Mouse (Mus musculus) urinary bladder, postnatal 14 days (tissue): Measurements from ENCODE around the gene Dync1li1.
"Not testable (repeated sequence)": the region's sequence is repeated elsewhere in the genome, so short reads cannot be mapped to it uniquely, and the experiment has no call there.

Experiments used
- DNase-seq: peaks from one replicate; pipeline ENCODE4 v3.0.0; 2021; ENCODE audit warnings: low spot score

Dync1li1 gene

DNA sequence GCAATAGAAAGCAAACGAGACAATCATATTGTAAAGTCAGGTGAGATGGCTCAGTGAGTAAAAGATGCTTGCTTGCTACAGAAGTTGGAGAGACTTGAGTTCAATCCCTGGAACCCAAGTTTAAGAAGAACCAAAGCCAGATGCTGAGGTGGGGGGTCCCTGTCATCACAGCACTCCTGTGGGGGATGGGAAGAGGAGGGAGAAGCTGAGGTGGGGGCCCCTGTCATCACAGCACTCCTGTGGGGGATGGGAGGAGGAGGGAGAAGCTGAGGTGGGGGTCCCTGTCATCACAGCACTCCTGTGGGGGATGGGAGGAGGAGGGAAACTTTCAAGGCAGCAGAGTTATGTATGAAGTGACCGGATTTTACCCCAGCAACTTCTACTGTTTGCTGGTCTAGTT is 15.0 kb upstream of the Dync1li1 start:
- DNase-seq, result no peak

DNA sequence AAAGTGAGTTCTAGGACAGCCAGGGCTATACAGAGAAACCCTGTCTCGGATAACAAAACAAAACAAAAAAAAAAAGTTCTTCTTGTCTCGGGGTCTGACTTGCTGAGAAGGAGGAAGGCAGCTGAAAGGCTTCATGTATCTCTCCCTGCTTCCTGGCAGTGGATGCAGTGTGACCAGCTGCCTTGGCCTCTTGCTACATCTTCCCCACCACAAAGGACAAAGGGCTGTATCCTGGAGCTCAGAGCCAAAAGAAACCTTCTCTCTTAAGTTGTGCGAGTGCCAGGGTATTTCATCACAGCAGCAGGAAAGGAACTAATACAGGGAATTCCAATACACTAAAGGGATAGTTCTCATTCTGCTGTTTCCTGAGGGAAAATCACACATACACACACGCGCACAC is 10.0 kb upstream of the Dync1li1 start:
- no peak for DNase-seq

DNA sequence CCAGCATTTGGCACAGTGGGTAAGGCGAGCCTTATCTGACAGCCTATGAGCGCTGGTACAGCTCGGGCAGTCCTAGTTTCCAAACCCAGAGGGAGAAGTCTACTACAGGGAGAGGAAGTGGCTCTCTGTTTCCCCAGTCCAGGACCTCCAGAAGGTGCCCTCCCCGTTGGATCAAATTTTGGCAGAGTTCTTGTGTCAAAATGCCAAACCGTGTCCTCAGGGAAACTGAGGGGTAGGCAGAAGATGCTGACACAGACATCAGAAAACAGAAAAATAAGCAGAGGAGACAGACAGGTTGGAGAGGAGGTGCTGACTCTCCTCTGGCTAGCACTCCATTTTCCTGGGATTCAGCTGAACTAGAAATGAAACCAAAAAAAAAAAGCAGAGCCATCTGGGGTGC is 8.6 kb upstream of the Dync1li1 start:
- no peak for DNase-seq

DNA sequence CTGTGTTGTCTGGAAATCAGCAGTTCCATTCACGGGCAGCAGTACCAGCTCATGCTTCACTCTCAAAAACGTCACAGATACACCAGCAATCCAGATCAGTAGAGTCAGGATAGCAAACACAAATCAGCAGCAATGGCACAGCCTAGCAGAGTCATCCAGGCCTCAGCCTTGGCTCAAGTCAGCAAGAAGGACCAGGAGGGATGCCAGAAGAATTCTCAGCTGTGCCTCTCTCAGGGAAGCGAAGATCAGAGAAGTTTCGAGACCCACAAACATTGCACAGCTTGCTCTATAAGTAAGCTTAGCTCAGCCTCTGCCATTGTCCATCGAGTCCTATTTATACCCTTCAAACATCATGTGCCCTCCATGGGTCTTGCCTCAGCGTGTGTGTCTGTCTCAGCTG is 8.1 kb upstream of the Dync1li1 start:
- no peak for DNase-seq

DNA sequence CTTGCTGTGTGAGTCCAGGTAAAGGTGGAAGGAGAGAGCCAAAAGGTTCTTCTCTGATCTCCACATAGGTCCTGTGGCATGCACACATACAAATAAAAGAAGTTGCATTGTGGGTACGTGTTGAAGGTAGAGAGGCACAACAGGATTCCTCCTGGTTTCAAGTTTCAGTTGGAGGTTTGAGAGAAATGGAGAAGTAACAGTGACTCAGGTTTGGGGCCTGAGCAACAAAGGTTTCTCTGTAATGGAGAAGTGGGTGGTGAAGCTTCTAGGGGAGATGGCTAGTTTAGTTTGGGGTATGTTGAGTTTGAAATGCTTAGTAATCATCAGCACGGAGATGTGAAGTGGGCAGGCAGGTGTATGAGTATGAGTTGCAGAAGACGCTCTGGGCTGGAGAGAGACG is 6.4 kb upstream of the Dync1li1 start:
- no peak for DNase-seq

DNA sequence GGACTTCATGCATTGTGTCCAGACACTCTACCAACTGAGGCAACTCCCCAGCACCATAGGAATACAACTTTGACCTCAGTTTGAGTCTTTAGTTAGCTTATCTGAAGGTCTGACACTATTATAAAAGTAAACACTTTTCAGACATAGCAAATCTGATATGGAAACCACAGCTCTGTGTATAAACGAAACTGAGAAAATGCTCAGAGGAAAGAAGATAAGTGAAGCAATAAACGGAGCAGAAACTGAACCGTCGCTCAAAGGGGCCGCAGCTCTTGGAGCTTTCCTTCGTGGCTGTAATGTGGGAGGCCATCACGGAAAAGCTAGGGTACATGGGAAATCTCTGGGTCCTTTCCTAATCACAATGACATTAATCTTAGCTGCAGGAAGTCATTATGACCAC is 2.3 kb upstream of the Dync1li1 start:
- no peak for DNase-seq

DNA sequence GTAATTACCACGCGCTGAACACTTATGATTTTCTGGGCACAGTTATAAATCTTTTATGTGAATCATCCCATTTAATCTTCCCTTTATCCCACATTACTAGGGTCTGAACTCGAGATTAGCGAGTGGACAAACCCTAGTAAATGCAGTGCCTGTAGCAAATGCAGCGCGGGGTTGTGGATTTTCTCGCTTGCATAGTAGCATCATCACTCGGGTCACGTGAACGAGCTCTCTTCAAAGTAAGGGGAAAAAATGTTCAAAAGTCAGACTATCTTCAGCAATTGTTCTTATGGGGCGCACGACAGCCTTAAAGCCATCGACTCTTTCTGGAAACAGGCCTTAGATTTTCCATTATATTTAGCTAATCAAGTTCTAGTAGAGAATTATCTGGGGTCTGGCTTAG is 951 bp upstream of the Dync1li1 start:
- DNase-seq, result no peak

DNA sequence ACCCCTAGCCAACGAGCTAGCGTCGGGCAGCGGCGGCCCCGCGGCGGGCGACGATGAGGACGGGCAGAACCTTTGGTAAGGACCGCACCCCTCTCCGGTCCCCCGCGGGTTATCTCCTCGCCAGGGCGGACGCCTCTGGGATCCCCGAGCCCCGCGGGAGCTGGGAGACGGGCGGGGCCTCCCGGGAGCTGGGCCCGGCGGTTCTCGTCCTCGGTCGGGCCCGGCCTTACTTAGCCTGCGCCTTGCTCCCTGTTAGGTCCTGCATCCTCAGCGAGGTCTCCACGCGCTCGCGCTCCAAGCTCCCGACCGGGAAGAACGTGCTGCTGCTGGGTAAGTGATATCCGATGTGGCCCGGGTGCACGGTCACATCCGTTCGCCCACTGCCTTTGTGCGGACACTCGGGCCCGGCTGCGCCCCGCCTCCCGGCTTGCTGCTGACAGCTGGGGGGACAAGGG is 390 bp downstream of the Dync1li1 start:
- no peak for DNase-seq

DNA sequence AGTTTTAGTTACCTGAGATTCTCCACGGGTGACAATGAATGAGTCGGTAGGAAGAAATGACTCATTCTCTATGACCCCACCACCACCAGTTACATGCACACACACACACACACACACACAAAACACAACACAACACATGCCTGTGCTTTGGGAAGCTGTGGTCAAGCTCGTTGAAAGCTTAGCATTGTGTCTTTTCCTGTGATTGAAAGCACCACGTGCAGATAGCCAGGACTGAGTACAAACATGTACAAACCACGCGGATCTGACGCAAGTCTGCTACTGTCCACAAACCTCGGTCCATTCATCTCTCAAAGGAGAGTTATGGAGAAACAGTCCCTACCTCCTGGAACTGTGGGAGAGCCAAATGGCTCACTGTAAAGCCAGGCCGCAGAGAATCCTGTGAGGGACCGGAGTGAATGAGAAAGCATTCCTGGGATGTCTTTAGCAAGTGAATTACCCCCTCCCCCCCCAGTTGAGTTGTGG is 1.6 kb downstream of the Dync1li1 start:
- DNase-seq, result no peak

DNA sequence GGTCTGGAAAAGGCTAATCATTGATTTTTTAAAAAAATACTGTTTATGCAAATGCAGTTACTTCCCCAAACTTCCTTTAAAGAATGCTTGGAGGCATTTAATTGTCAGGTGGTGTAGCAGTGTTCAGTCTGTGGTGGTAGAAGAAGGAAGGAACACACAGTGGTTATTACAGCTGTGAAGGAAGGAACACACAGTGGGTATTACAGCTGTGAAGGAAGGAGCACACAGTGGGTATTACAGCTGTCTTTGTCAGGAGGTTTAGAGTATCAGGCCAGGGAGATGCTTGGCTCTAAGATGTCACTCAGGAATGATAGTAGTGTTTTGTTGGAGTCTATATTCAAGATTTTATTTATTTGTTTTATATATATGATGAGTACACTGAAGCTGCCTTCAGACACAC is 2.5 kb downstream of the Dync1li1 start:
- DNase-seq, result no peak

DNA sequence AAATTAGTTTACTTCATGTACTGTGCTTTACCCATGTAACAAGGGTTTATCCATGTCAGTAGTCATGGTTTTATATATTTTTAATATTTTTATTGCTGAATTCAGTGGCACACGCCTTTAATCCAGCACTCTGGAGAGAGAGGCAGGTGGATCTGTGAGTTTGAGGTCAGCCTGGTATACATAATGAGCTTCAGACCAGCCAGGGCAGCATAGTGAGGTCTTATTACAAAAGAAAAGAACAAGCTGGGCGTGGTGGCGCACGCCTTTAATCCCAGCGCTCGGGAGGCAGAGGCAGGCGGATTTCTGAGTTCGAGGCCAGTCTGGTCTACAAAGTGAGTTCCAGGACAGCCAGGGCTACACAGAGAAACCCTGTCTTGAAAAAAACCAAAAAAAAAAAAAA is 7.1 kb downstream of the Dync1li1 start:
- not testable (repeated sequence) for DNase-seq

DNA sequence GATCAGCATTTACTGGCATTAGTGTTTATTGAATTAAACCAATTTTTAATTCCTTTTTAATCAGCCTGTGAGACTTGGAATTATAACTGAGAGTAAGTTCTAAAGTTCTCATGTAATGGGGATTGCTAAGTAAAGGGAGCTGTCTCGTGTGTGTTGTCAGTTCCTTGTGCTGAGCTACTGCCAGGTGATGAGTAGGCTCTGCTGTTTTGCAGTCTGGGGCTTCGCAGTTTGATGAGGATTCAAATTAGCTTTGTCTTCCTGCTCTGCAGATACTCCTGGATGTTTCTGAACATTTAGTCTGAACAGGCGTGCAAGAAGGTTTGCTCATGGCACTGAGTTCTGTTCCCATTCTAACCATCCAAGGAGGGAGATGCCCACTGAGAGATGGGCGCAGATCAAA is 8.5 kb downstream of the Dync1li1 start:
- DNase-seq, result no peak

DNA sequence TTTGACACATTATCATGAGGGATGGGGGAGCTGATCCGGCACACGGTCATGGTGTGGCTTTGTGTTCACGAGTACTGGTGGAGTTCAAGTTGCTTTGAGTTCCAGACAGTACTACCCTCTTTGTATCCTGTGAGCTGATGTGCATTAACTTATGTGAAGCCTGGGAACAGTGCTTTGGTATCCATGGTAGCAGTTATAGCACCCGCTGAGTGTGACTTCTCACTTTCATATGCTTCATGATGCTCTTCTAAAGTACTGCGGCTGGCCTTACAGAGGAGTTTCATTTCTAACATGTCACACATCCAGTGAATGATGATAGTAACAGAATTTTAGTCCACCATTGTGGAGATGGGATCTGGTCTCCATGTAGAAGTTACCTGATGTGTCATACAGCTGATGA is 9.3 kb downstream of the Dync1li1 start:
- DNase-seq, result no peak

DNA sequence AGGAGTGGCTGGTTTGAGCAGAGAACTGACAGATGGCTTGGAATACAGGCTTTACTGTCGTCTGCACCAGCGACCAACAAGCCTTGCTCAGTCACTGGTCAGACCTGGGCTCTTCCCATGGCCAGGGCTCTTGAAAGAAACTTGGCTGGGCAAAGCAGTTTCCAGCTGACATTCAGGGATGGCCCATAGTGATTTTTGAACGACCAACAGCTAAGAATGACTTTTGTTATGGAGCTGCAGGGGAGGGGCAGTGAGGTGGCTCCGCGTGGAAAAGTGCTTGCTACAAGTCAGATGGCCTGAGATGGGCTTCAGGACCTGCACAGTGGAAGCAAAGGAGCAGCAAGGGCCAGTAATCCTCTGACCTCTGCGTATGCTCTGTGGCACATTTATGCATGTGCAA is 10.7 kb downstream of the Dync1li1 start:
- no peak for DNase-seq

DNA sequence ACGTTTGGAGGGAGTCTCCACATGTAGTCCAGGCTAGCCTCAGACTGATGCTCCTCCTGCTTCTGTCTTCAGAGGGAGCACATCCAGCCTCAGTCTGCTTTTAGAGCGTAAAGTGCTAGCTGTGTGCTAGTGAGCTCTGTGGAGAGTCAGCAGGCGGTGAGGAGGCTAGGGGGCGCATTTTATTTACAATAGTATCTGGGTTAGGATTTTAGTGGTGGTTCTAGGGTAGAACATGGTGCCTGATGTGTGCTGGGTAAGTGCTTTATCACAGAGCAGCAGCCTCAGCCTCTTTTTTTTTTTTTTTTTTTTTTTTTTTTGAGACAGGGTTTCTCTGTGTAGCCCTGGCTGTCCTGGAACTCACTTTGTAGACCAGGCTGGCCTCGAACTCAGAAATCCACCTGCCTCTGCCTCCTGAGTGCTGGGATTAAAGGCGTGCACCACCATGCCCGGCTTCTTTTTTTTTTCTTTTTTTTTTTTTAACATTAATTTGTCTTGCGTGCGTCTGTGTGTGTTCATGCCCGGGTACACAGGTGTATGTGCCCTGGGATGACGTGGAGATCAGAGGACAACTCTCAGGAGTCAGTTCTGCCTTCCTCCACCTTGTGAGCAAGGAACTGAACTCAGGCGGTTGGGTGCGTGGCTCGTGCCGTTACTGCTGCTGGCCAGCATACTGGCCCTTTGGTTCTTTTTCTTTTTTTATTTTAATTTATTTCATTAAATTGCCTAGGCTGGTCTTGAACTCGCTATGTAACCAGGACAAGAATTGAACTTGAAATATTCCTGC is 11.5 kb downstream of the Dync1li1 start:
- no peak for DNase-seq

DNA sequence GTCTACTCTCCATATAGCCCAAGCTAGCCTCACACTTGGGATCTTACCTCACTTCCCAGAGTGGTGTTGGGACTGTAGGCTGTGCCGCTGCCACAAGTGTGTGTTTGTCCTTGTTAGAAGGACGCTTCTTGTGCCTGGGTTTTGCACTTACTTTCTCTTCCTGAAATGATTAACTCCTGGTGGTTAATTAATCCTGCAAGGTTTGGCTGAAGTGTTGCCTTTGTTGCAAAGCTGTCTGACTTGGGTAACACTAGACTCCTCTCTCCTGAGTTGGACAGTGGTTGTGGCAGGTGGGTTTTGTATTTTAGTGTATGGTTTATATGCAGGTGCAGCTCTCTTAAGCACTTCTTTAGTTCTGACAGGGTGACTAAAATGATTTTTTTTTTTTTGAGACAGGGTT is 12.4 kb downstream of the Dync1li1 start:
- no peak for DNase-seq

DNA sequence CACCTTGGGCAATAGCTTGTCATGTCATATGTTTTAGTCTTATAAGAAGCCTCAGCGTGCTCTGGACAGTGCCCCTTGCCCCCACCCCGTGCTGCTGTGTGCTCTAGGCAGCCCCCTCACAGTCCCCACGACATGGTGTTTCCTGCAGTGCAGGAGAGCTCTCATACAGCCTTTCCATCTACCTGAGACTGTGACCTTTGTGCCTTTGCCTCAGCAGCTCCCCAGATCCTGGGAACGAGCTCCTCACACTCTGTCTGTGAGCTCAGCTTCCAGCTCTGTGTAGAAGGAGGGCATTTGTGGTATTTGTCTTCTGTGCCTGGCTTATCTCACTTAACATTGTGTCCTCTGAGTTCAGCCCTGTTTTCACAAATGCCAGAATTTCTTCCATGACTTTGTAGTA is 13.3 kb downstream of the Dync1li1 start:
- no peak for DNase-seq

DNA sequence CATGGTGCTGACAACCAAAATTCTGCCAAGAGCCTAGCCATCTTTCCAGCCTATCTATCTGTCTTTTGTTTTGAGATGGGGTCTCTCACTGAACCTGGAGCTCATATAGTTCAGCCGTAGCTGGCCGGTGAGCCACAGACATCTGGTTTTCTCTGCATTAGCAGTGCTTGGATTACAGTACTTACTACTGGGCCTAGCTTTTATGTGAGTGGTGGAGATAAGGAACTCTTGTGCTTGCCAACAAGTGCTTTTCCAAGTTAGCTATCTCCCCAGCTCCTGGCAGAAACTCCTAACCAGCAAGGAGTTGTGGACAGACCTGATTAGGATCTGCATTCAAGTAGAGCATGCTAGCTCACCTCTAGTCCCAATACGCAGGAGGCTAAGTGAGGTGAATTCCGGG is 19.2 kb downstream of the Dync1li1 start:
- DNase-seq, result no peak

DNA sequence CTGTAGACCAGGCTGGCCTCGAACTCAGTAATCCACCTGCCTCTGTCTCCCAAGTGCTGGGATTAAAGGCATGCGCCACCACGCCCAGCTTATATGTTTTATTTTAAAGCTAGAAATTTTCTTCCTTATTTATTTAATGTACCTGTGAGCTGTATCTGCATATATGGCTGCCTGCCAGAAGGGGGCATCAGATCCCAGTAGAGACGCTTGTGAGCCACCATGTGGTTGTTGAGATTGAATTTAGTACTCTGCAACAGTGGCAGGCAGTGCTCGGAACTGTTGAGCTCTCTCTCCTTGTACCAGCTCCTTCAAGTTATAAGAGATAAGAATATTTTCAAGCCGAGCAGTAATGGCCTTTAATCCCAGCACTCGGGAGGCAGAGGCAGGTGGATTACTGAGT is 21.8 kb downstream of the Dync1li1 start:
- DNase-seq, result peak; percentile 30

DNA sequence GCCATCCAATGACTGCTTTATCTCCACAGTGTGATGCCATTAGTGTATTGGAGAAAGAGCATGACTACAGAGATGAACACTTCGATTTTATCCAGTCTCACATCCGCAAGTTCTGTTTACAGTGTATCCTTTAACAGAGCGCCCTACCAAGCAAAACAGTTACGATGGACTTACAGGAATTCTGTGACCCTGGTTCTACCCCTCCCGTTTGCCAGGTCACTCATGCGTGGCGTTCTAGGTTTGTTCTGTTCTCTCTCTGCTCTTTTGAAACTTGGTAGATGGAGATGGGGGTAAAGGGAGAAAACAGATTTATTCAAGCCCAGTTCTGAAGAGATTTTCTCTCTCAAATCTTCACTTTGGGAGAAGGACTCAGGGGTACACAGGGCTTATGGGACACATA is 24.9 kb downstream of the Dync1li1 start:
- DNase-seq, result no peak

DNA sequence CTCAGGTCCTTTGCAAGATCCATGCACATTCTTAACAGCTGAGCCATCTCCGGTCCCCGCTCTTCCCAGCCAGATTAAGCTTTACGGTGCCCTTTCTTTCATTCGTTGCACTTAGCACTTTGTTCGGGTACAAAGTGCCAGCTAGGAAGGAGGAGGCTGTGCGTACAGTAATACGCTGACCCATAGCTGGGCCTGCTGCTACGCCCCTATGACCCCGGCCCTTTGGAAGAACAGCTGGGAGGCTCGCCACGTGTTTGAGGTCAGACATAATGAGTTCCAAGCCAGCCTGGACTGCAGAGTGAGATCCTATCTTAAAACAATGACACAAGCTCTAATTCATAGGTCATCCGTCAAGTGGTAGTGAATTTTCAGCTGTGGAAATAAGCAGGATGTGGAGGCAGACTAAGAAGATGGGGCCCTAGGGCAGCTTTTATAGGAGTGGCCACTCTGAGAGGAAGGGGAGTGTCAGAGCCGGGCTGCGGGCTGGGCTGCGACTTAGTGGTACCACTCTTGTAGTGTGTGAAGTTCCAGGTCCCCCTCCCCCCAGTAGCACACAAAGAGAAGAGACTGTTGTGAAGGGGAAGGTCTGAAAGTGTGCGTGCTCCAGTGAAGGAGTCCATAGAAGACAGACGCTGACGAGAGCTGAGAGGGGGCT is 28.2 kb downstream of the Dync1li1 start:
- no peak for DNase-seq

DNA sequence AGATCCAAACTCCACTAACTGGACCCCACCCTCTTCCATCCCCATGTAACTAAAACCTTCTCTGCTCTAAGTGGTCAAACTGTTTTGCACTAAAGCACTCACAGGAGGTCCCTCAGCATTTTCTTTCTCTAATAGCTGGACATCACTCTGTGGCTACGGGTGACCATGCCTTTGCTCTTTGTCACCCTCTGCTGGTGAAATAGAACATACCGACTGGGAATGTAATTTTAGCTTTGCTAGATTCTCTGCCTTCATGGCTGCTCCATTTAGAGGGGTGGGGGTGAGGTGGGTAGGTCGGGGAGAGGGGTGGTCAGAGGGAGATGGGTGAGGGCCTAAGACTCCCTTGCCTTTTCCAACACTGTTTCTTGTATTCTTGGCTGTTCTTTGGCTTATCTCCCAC is 38.7 kb downstream of the Dync1li1 start:
- no peak for DNase-seq

DNA sequence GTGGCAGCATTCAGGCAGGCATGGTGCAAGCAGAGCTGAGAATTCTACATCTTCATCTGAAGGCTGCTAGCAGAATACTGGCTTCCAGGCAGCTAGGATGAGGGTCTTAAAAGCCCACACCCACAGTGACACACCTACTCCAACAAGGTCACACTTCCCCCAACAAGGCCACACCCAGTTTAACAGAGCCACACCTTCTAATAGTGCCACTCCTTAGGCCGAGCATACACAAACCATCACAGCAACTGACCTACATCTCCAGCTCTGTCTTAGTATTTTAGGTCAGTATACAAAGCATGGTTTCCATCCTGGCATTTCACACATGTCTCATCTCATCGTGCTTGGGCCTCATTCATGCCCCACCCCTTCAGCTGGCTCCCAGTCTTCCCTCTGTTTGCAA is 39.8 kb downstream of the Dync1li1 start:
- DNase-seq, result not testable (repeated sequence)
